Mouse (Mus musculus) heart, adult 2 months (tissue): ENCODE measurements around the gene Phf1. TPM values are rescaled to one million over a fixed set of nuclear protein-coding genes. Genes with fewer than 3 reads are reported as not detected.
"Not testable (repeated sequence)": the region's sequence is repeated elsewhere in the genome, so short reads cannot be mapped to it uniquely, and the experiment has no call there.

Source experiments
- DNase-seq, 2 experiments: peaks; one replicate each; pipeline ENCODE4 v3.0.0; 2021
- H3K27ac ChIP-seq: fragments of 200-600 bp; 2 replicates; pipeline ENCODE4 v1.8.1; 2022
- H3K27me3 ChIP-seq: fragments of 200-500 bp; 2 replicates; pipeline ENCODE4 v1.6.1; 2012; ENCODE audit warnings: mild to moderate bottlenecking, low read length, inconsistent platforms, mixed read lengths; ENCODE audit not compliant: control insufficient read depth, insufficient read depth
- H3K36me3 ChIP-seq: fragments of 200-500 bp; 2 replicates; pipeline ENCODE4 v1.6.1; 2012; ENCODE audit warnings: low read length, inconsistent platforms; ENCODE audit not compliant: control insufficient read depth, insufficient read depth
- H3K4me1 ChIP-seq: fragments of 200-500 bp; 2 replicates; pipeline ENCODE4 v1.6.1; 2011; ENCODE audit warnings: low read length; ENCODE audit not compliant: control insufficient read depth, insufficient read depth
- H3K4me3 ChIP-seq: fragments of 200-600 bp; 2 replicates; pipeline ENCODE4 v1.8.1; 2022
- H3K79me2 ChIP-seq: fragments of 200-500 bp; replicated peaks from 2 replicates; pipeline ENCODE4 v1.6.1; 2012; ENCODE audit warnings: mild to moderate bottlenecking, inconsistent platforms, low read length, moderate library complexity, mixed read lengths; ENCODE audit not compliant: control insufficient read depth, insufficient read depth
- H3K9ac ChIP-seq: fragments of 200-500 bp; 2 replicates; pipeline ENCODE4 v1.6.1; 2012; ENCODE audit warnings: low read depth, mild to moderate bottlenecking, control low read depth, inconsistent platforms, low read length, mixed read lengths
- CTCF ChIP-seq: fragments of 200-600 bp; IDR thresholded peaks from 2 replicates; pipeline ENCODE4 v1.8.1; 2022; ENCODE audit warnings: antibody characterized with exemption, mild to moderate bottlenecking, moderate library complexity
- EP300 ChIP-seq: fragments of 200-500 bp; IDR thresholded peaks from 2 replicates; pipeline ENCODE4 v1.6.1; 2011; ENCODE audit warnings: low read depth, low read length, control low read depth; ENCODE audit not compliant: insufficient read depth
- POLR2A ChIP-seq: fragments of 200-500 bp; IDR thresholded peaks from 2 replicates; pipeline ENCODE4 v1.6.1; 2011; ENCODE audit warnings: mild to moderate bottlenecking, low read depth, low read length, control low read depth; ENCODE audit not compliant: insufficient read depth
- WGBS: fragments of 180-500 bp; shearing (Covaris S2); methylation state at CpG from one replicate; pipeline ENCODE4 v1.1.7; 2018; 5-methylcytosine and 5-hydroxymethylcytosine counted together
- intact Hi-C: fragments of 180-260 bp; cut with DNase I; formaldehyde crosslinking; loops from one replicate; pipeline ENCODE4 v1.15.1; 2025
- polyA plus RNA-seq: library from polyadenylated mRNA; depleted of rRNA; stranded (reverse); fragments of >200 nt; gene quantifications from 2 replicates; pipeline ENCODE4 v1.2.3, GENCODE M21; 2012
- total RNA-seq, 2 experiments: library from RNA; stranded (reverse); gene quantifications; 2 replicates each; pipeline ENCODE4 v1.2.3; 2021

Gene Phf1
- total and polyA plus RNA-seq, 3 experiments = 17.8 to 36.8 (median 18.1) TPM

DNA sequence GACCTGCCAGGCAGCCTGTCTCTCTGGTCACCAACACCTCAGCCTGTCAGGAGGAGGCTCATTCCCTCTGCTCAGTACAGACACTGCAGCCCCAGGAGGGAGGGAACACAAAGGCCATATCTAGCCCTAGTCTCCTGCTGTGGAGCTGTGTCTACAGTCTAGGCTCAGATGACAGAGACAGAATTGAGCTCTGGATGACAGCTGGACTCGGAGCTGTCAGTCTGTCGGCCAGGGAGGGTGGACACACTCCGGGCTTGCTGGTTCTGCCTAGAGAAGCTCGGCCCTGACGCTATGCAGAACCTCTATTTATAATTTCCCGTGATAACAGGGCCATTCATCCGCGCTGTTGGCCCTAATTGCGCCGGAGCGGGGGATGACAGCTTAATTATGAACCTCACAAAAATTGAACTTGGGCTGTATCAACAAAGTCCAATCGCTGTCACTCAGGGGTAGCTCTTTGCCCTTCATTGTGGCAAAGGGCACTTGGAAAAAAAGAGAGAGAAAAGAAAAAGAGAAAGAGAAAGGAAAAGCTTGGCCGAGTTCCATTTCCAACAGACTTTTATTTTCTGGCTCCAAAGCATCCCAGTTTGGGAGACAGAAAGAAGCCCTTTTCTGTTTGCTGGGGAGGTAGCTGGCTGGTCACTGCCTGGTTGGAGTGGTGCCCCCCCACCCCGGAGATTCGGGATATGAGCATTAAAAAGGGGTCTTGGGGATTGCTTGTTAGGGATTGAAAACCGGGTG lies 40.0 kb upstream of the Phf1 start:
- 20% methylated on average over 16 of the region's 16 CpGs for WGBS
- peak overlapping the region; percentile 79 for H3K27ac ChIP-seq
- H3K27me3 ChIP-seq = no peaks in the 10 kb centered on the region
- peak; percentile 50 to 72 for DNase-seq
- peak overlapping the region; percentile 15 for H3K9ac ChIP-seq
- no peaks in the 10 kb centered on the region for H3K79me2 ChIP-seq
- intact Hi-C loops = no loop called here
- peaks cover 6% of the 10 kb centered on the region for H3K4me1 ChIP-seq
- TF ChIP-seq POLR2A = peak; percentile 55
- TF ChIP-seq EP300 = peak; percentile 69
- TF ChIP-seq CTCF = no peak
- peak overlapping the region; percentile 37 for H3K4me3 ChIP-seq
- H3K36me3 ChIP-seq = no peaks in the 10 kb centered on the region

DNA sequence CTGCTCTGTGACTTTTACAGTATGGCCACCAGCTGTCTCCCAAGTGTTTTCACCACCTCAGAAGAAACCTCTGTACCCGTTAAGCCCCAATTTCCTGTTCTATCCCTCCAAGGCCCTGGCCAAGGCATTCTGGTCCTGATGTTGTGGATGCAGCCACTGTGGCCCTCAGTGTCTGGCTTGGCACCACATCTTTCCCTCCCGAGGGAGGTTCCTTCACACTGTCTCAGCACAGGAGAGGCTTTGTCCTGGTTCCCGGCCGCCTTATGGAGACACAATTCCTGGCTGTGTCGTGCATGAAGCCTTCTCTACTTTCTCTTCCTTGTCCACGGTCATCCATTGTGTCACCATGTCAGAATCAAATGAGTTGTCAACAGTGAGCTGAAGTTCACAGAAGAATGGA lies 39.4 kb upstream of the Phf1 start:
- H3K4me1 ChIP-seq = peaks cover 6% of the 10 kb centered on the region
- TF ChIP-seq POLR2A (no peak), EP300 (no peak), CTCF (no peak)
- no peak overlapping the region for H3K4me3 ChIP-seq
- WGBS = 52% methylated on average over 6 of the region's 6 CpGs
- intact Hi-C loops = no loop called here
- no peak for DNase-seq
- H3K9ac ChIP-seq = no peak overlapping the region
- no peaks in the 10 kb centered on the region for H3K79me2 ChIP-seq
- no peaks in the 10 kb centered on the region for H3K27me3 ChIP-seq
- H3K36me3 ChIP-seq = no peaks in the 10 kb centered on the region
- peak overlapping the region; percentile 79 for H3K27ac ChIP-seq

DNA sequence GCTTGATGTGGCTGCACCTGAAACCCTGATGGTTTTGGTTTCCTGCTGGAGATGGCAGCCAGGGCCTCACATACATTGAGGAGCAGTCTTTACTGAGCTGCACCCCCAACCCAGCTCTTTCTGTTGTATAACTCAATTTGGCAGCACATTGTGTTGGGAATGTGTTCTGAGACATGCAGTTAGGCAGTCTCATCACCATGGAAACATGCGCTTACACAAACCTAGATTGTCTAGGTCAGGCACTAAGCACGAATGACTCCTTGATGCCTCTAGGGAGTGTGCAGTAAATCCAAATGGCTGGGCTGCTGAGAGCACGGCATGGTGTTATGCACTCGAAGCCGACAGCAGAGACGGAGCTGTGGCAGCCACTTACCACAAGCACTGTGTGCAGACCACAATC lies 38.5 kb upstream of the Phf1 start:
- Histone ChIP-seq H3K36me3 (no peaks in the 10 kb centered on the region), H3K27me3 (no peaks in the 10 kb centered on the region), H3K4me1 (peaks cover 6% of the 10 kb centered on the region), H3K79me2 (no peaks in the 10 kb centered on the region), H3K9ac (no peak overlapping the region), H3K4me3 (no peak overlapping the region), H3K27ac (no peak overlapping the region)
- no peak for DNase-seq
- intact Hi-C loops = no loop called here
- 76% methylated on average over 6 of the region's 6 CpGs for whole genome bisulfite sequencing
- TF ChIP-seq POLR2A (no peak), EP300 (no peak), CTCF (no peak)

DNA sequence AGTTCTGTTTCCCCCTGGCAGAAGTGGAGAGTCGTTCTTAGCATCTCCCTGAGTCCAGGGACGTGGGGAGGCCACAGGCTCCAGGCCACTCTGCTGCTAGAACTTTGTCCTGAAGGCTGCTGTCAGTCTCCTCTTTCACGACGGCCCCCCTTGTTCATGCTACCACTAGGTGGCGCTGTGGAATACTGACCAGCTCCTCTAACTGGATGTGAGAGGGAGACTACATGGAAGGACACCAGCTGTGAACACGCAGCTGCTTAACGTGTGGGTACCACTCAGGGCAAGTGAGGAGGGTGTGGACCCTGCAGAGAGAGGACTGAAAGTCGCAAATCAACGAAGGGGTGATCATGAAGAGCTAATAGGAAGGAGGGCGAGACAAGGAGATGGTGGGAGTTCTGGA lies 37.3 kb upstream of the Phf1 start:
- DNase-seq = peak; percentile 60 to 74
- Histone ChIP-seq H3K36me3 (no peaks in the 10 kb centered on the region), H3K4me3 (no peak overlapping the region), H3K9ac (no peak overlapping the region), H3K27ac (no peak overlapping the region), H3K4me1 (peaks cover 6% of the 10 kb centered on the region), H3K79me2 (no peaks in the 10 kb centered on the region), H3K27me3 (no peaks in the 10 kb centered on the region)
- WGBS = 20% methylated on average over 10 of the region's 10 CpGs
- intact Hi-C loops = no loop called here
- TF ChIP-seq POLR2A = no peak
- TF ChIP-seq EP300 = peak; percentile 39; the same call in 1 of the 2 replicates
- peak; percentile 96 for TF ChIP-seq CTCF

DNA sequence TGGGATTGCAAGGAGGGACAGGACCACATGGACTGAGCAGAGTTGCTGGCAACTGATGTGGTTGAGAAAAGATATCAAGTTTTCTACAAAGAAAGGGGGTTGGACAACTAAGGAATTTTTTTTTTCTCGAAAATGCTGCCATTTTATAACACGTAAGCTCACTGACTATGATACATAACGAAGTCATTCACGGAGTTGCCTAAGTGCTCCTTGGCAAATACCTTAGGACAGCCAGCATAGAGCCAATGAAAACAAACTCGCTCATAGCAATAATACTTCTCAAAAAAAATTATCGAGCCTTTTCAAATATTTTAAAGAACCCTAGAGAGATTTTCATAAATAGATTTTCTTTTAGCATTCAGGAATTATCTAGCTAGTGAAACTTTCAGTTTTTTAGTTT lies 31.9 kb upstream of the Phf1 start:
- DNase-seq = no peak
- no peak for TF ChIP-seq CTCF
- TF ChIP-seq EP300 = no peak
- no peak for TF ChIP-seq POLR2A
- no peaks in the 10 kb centered on the region for H3K79me2 ChIP-seq
- H3K4me1 ChIP-seq = no peaks in the 10 kb centered on the region; the same call in 1 of the 2 replicates
- no peaks in the 10 kb centered on the region for H3K36me3 ChIP-seq
- no peaks in the 10 kb centered on the region for H3K27me3 ChIP-seq
- intact Hi-C loops = no loop called here
- 69% methylated on average over 6 of the region's 6 CpGs for WGBS
- no peak overlapping the region for H3K27ac ChIP-seq
- H3K9ac ChIP-seq = no peak overlapping the region
- no peak overlapping the region for H3K4me3 ChIP-seq

DNA sequence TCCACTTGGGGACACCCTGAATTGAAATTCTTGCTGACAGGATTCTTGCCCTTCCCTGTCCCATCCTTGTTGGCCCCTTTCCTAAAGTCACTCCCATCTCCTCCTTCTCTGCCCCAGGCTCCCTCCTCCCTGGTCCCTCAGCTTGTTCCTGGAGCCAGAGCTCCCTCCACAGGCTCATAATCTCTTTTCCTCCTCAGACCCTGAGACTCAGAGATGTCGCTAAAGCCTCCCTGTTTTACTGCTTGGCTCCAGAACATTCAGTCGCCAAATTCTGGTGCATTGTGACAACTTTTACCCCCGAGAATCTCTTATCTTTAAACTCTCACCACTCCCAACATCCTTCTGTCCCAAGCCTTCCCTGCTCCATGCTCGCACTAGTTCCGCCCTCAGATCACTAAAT lies 28.5 kb upstream of the Phf1 start:
- H3K36me3 ChIP-seq = no peaks in the 10 kb centered on the region
- no peaks in the 10 kb centered on the region for H3K79me2 ChIP-seq
- no peak overlapping the region for H3K4me3 ChIP-seq
- intact Hi-C loops = no loop called here
- TF ChIP-seq CTCF = peak; percentile 21
- TF ChIP-seq EP300 = no peak
- TF ChIP-seq POLR2A = no peak
- H3K4me1 ChIP-seq = no peaks in the 10 kb centered on the region
- no peak overlapping the region for H3K27ac ChIP-seq
- 37% methylated on average over 5 of the region's 5 CpGs for WGBS
- no peak overlapping the region for H3K9ac ChIP-seq
- no peaks in the 10 kb centered on the region for H3K27me3 ChIP-seq
- no peak for DNase-seq

DNA sequence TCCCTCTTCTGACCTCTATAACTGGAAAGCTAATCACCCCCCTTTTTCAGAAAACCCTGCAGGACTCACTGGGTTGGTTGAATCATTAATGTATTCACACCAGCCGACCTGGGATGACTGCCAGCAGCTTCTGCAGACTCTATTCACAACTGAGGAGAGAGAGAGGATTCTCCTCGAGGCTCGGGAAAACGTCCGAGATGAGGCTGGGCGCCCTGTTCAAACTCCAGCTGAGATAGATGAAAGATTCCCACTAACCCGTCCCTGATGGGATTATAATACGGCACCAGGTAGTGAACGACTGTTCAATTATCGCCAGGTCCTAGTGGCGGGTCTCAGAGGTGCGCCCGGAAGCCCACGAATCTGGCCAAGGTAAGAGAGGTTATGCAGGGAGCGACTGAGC lies 25.3 kb upstream of the Phf1 start:
- H3K27me3 ChIP-seq, H3K27ac ChIP-seq, H3K4me3 ChIP-seq, H3K9ac ChIP-seq, H3K36me3 ChIP-seq, H3K79me2 ChIP-seq, DNase-seq, intact Hi-C loops, H3K4me1 ChIP-seq: not testable (repeated sequence)
- 85% methylated on average over 15 of the region's 15 CpGs for WGBS
